Mouse (Mus musculus) liver, embryonic 16.5 days (tissue): ENCODE measurements around the gene Bach1. TPM values are rescaled to one million over a fixed set of nuclear protein-coding genes. Genes with fewer than 3 reads are reported as not detected.

ENCODE experiments used
- ATAC-seq: fragments of 200-750 bp; cut with Nextera tagmentation; 2 replicates; pipeline ENCODE4 v1.8.0; 2017; ENCODE audit warnings: low read depth, mild to moderate bottlenecking, moderate number of reproducible peaks, moderate library complexity
- H3K27ac ChIP-seq: fragments of 300-500 bp; sonication (generic); 2 replicates; pipeline ENCODE4 v1.5.1; 2014; ENCODE audit warnings: mild to moderate bottlenecking, low read length
- H3K27me3 ChIP-seq: fragments of 300-500 bp; sonication (generic); 2 replicates; pipeline ENCODE4 v1.6.1; 2014; ENCODE audit warnings: low read depth, low read length, mixed read lengths; ENCODE audit not compliant: control insufficient read depth, insufficient read depth
- H3K36me3 ChIP-seq: fragments of 300-500 bp; sonication (generic); 2 replicates; pipeline ENCODE4 v1.6.1; 2014; ENCODE audit warnings: mild to moderate bottlenecking; ENCODE audit not compliant: control insufficient read depth, insufficient read depth
- H3K4me1 ChIP-seq: fragments of 300-500 bp; sonication (generic); 2 replicates; pipeline ENCODE4 v1.6.1; 2014; ENCODE audit warnings: low read depth, low read length, mixed read lengths; ENCODE audit not compliant: control insufficient read depth
- H3K4me2 ChIP-seq: fragments of 300-500 bp; sonication (generic); 2 replicates; pipeline ENCODE4 v1.6.1; 2014; ENCODE audit warnings: low read depth, low read length, mixed read lengths
- H3K4me3 ChIP-seq: fragments of 300-500 bp; sonication (generic); 2 replicates; pipeline ENCODE4 v1.5.1; 2014; ENCODE audit warnings: low read depth, mild to moderate bottlenecking, low read length
- H3K9ac ChIP-seq: fragments of 300-500 bp; sonication (generic); 2 replicates; pipeline ENCODE4 v1.6.1; 2014; ENCODE audit warnings: low read depth, low read length
- H3K9me3 ChIP-seq: fragments of 300-500 bp; sonication (generic); replicated peaks from 2 replicates; pipeline ENCODE4 v1.6.1; 2016; ENCODE audit warnings: low read length; ENCODE audit not compliant: control insufficient read depth
- WGBS: fragments of 180-500 bp; shearing (Covaris S2); extraction: QIAGEN DNeasy Blood & Tissue Kit; methylation state at CpG from one replicate; pipeline ENCODE4 v1.1.7; 2014; ENCODE audit not compliant: insufficient replicate concordance; 5-methylcytosine and 5-hydroxymethylcytosine counted together
- polyA plus RNA-seq: library from polyadenylated mRNA; unstranded; fragments of >200 nt; fragmentation: Nextera tagmentation; extraction: Ambion mirVana; gene quantifications from 2 replicates; pipeline ENCODE4 v1.2.1, GENCODE M21; 2015

Gene Bach1
- polyA plus RNA-seq, 1 experiment from 2014 or later = 5.8 TPM

DNA sequence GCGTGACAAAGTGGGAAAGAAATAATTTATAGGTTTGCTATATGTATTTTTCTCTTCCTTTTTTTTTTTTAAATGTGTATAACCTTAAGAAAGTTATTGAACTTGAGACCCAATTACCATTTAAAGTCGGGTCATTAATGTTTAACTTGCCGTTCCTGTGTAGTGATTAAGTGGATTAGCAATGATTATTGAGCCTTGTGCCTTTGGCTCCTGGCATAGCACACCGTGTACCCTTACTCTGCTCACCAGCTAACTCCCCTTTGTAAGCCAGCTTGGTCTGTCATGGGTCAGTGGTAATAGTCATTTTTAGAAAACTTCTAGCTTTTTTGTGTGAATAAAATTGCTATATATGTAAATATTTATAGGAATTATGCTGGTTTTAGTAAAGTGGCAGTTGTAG is 73.2 kb downstream of the Bach1 start:
- no peak overlapping the region for H3K4me3 ChIP-seq
- no peaks in the 10 kb centered on the region for H3K9me3 ChIP-seq
- 51% methylated on average over 4 of the region's 4 CpGs for WGBS
- H3K9ac ChIP-seq = no peak overlapping the region
- H3K36me3 ChIP-seq = no peaks in the 10 kb centered on the region
- H3K27ac ChIP-seq = no peak overlapping the region
- no peak for ATAC-seq
- no peak overlapping the region for H3K4me2 ChIP-seq
- H3K4me1 ChIP-seq = no peaks in the 10 kb centered on the region
- H3K27me3 ChIP-seq = no peaks in the 10 kb centered on the region

DNA sequence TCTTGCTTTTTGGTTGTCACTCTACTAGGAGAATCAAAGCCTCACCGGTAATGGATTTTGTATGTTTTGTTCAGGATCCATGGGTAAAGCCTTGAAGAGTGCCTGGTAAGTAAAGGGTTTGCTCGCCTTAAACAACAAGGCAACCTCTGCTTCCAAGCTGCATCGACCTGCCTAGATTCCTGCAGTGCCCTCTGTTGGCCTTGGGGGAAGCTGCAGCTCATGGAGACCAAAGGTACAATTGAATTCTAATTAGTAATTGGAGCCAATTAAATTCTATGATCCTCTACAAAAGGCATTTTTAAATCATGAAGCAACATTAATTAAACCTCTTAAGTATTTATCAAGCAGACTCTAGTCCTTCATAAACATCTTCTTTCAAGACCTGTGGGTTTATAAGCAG is 75.7 kb downstream of the Bach1 start:
- WGBS = 44% methylated on average over 3 of the region's 3 CpGs
- H3K4me3 ChIP-seq = no peak overlapping the region
- no peaks in the 10 kb centered on the region for H3K36me3 ChIP-seq
- ATAC-seq = no peak
- no peak overlapping the region for H3K9ac ChIP-seq
- H3K9me3 ChIP-seq = no peaks in the 10 kb centered on the region
- no peak overlapping the region for H3K27ac ChIP-seq
- H3K4me1 ChIP-seq = no peaks in the 10 kb centered on the region
- H3K4me2 ChIP-seq = no peak overlapping the region
- no peaks in the 10 kb centered on the region for H3K27me3 ChIP-seq

DNA sequence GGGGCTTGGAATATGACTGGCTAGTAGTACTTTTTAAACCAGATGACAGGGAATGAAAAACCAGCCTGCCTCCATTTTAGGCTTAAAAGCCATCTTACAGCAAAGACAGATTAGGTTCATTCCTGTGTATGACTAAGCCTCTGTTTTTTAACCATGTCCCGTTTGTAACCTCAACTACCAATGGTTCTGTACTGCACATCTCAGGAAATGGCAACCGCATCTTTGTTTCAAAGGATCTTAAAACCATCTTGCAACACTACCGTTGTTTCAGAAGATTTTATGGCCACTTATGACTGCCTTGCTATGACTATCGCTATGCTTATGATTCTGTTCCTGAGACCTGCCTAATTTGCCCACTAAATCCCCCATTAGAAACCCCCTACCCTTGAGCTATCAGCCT is 78.6 kb downstream of the Bach1 start:
- WGBS = 66% methylated on average over 4 of the region's 4 CpGs
- H3K27ac ChIP-seq = no peak overlapping the region
- no peak overlapping the region for H3K9ac ChIP-seq
- H3K36me3 ChIP-seq = no peaks in the 10 kb centered on the region
- H3K4me3 ChIP-seq = no peak overlapping the region
- H3K27me3 ChIP-seq = no peaks in the 10 kb centered on the region
- ATAC-seq = no peak
- H3K9me3 ChIP-seq = no peaks in the 10 kb centered on the region
- H3K4me1 ChIP-seq = no peaks in the 10 kb centered on the region
- no peak overlapping the region for H3K4me2 ChIP-seq

DNA sequence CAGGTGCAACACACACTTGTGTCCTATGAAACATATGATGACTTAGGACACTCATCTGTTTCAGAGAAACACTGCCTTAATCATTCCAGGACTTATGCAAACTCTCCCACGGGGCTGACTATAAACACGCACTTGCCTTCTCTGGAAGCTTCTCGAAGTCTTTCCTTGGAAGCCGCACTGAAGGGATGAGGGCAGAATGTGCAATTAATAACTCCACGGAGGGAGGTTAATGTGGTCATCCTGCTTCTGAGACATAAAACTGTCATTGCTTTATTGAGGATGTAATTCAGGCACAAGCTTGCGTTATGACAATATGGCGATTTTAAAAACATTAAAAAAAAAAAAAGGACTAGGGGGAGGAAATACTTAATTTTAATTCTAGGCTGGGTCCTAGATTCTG is 82.9 kb downstream of the Bach1 start:
- H3K9ac ChIP-seq = no peak overlapping the region
- no peak overlapping the region for H3K4me2 ChIP-seq
- no peak for ATAC-seq
- H3K27me3 ChIP-seq = no peaks in the 10 kb centered on the region
- whole genome bisulfite sequencing = 71% methylated on average over 7 of the region's 7 CpGs
- no peaks in the 10 kb centered on the region for H3K36me3 ChIP-seq
- H3K9me3 ChIP-seq = no peaks in the 10 kb centered on the region
- no peaks in the 10 kb centered on the region for H3K4me1 ChIP-seq
- H3K4me3 ChIP-seq = no peak overlapping the region
- H3K27ac ChIP-seq = no peak overlapping the region

Other genes starting within 250 kb of the Bach1 start
- 13.6 and 15.7 TPM in 2 replicates for gene Usp16, start 244.2 kb upstream of the Bach1 start, polyA plus RNA-seq
- gene Cct8, start 203.1 kb upstream of the Bach1 start, polyA plus RNA-seq = 185 and 211 TPM in 2 replicates
- 0.09 TPM in 1 of 2 replicates, not detected in the other for gene Map3k7cl, start 145.6 kb upstream of the Bach1 start, polyA plus RNA-seq